Mouse (Mus musculus): ENCODE results near the gene 4930404H24Rik.

4930404H24Rik gene

DNA sequence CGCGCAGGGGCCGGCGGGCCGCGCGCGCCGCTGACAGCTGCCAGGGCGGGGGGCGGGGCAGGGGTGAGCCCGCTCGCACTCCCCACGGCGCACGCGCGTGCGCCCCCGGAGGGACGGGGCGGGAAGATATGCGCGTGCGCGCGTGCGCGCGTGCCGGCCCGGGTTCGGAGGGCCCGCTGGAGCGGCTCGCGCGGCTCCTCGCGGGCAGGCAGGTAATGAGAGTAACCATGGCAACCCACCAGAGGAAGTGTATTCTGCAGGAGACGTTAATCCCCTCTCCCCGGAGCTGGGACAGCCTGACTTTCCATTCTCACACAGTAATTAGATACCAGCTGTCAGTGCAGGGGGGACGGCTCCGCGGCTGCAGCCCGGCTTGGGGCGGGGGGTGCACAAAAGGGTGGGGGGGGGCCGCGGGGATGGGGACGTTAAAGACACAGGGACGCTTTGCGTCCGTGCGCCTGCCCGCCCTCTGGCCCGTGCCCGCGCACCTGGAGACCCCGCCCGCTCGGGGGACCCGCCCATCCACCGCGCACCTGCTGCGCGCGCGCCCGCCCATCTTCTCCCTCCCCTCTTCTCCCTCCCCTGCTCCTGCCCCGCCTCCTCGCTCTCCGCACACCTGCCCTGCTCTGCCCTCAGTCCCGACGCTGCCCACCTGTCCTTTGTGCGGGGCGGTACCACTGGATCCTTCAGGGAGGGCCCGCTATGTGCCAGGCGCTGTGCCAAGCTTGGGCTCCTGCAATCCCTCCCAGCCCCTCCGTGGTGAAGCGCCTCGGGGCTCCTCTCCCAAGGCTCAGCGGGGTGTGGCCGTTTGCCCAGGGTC is at the start of gene 4930404H24Rik:
Gene 4930404H24Rik (plus strand): TSS at position 218 of the 820 bp plus-strand sequence.
- in situ Hi-C loops (cut with MboI; ENCODE audit: low sequenced_read_pairs): no loop called here

DNA sequence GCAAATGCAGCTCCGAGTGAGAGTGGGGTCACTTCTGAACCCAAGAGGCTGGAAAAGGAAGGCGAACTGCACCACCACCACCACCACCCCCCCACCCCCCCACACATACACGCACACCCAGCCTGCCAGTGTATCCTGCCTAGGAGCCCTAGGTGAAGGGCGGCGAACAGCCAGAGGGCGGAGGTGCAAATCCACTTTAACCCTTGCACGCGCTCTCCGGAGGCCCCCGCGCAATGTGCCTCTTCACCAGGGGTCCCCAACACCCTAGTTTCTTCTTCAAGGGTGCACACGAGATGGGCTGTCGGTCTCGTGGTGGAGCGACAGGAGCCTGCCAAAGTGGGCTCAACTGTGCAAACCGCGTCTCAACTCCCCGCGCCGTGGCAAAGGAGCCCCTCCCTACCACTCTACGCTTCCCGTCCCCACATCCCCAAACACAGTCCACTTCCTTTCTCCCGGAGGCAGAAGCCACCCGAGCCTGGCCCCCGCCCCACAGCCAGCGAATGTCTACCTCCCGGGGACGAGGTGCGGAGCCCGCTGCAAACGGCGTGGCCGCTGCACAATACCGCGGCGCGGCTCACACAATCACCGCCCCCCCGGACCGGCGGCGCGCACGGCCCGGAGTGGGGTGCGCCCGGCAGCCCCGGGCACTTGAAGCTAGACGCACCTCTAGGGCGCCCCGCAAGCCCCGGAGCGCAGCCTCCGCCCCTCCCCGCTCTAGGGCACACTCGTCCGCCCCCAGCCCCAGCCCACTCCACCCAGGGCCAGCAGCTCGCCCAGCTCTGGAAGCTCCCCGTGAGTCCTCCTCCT is 49.0 kb upstream of the 4930404H24Rik start:
- in situ Hi-C loops (cut with MboI; ENCODE audit: low sequenced_read_pairs): no loop called here

DNA sequence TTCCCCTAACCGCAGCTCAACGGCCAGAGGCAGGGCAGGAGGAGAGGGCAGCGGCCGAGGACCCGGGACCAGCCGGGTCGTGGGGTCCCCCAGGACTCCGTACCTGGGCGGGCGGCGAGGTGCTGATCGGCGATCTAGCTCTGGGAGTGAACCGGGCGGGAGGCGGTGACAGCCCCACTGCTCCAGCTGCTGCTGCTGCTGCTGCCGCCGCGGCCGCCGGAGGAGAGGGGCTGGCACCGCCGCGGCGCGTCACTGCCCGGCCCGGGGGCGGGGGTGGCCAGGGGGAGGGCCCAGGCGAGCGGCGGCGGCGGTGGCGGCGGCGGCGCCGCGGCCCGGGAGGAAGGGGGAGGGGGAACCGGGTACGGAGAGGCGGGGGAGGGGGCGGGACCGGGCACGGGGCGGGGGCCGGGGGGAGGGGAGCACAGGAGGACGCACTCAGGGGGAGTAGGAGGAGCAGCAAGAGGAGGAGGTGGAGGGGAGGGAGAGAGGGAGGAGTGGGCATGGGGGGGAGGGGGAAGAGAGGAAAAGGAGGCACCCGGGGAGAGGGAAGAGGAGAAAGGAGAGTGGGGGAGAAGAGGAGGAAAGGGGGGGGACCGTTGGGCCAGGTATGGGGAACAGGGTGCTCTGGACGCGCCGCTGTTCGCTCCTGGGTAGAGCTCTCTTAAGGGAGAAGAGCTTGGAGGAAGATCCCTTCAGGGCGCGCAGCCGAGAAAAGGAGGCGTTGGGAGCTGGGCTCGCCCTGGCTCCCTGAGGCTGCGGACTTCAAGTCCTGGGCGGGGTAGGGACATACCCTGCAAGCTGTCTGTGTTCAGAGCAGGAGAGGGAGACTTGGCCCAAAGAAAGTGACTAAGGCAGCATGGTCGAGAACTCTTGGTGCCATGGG is 48.1 kb upstream of the 4930404H24Rik start:
- in situ Hi-C loops (cut with MboI; ENCODE audit: low sequenced_read_pairs): no loop called here

DNA sequence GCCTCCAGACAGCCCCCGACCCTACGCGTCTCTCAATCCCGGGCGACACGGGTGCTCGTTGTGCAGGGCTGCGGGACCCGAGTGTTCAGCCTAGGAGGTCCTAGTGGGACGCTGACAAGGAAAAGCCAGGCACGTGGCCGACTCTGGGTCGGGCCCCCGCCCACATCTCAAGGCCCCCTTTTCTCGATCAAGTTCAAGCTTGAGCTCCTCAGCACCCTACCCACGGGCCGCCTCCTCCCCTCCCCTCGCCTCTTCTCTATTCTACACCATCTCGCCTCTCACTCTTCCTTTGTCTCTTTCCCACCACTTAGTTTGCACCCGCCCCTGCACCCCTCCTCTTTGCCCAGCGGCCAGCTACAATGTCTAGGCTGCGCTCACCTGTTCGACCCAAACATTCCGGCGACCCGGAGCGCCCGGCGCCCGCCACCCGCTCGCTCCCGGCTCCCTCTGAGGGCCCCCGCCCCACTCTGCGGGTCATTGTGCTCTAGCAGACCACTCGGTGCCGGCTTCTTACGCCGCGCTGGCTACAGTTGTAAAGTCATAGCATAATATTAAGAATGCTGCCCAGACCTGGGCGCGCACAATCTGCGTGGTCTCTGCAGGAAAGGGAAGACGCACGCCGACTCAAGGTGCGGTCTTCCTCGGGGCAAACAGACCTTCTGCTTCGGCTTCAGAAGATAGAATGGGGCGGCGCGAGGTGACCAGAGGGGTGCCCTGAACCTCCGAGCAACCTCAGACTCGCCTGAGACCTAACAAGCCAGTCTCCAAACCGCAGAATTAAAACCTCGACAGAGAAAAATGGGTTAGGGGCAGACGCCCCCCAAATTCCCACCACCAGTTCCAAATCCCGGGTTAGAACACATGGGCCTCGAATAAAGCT is 47.2 kb upstream of the 4930404H24Rik start:
- in situ Hi-C loops (cut with MboI; ENCODE audit: low sequenced_read_pairs): no loop called here

DNA sequence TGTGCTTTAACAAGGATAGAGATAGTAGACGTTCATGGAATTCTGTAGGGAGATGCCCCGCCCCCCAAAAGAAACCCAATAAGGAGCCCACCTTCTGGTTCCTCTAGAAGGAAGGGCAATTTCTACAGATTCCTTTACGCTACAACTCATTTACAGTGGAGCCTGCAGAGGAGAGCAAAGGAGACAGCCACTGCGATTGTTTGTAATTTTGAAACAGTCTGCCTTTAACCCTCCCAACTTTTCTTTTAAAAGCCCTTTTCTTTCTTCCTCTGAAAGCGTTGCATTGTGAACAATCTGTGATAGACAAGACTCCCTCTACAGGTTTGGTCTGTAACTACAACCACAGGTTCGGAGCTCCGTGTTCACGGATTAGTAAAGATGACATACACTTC is 46.6 kb upstream of the 4930404H24Rik start:
- in situ Hi-C loops (cut with MboI; ENCODE audit: low sequenced_read_pairs): no loop called here

DNA sequence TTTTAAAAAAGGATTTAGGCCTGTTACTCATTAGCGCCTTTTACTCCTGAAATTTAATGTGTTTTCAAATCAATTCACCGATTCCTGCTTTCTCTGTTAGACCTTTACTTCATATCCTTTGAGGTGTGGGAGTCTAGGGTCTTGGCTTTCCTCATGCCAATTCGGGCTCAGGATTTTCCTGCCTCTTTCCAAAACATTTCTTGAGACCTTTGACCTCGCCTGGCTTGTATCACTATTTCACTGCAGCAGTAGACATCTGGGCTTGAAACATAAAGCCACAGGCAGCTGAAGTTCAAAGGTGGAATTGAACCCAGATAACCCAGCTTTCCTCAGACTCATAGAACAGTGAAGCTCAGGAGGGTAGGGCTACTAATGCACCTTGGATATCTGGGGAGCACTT is 46.1 kb upstream of the 4930404H24Rik start:
- in situ Hi-C loops (cut with MboI; ENCODE audit: low sequenced_read_pairs): no loop called here

DNA sequence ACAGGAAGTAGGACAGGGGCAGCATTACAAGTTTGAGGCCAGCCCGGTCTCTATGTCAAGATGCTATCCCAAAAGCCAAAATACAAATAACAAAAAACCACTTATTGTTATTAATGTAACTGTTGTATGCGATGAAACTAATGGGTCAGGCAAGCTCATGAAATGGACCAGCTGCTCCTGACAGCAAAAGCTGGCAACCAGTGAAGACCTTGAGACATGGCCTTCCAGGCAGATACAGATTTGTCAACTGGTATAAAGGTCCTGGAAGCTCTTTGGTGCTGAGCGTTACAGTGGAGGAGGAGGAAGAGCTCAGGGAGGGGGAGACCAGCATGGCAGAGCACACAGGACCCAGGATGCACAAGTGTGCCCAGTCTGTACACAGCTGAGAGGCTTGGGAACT is 44.9 kb upstream of the 4930404H24Rik start:
- in situ Hi-C loops (cut with MboI; ENCODE audit: low sequenced_read_pairs): no loop called here

DNA sequence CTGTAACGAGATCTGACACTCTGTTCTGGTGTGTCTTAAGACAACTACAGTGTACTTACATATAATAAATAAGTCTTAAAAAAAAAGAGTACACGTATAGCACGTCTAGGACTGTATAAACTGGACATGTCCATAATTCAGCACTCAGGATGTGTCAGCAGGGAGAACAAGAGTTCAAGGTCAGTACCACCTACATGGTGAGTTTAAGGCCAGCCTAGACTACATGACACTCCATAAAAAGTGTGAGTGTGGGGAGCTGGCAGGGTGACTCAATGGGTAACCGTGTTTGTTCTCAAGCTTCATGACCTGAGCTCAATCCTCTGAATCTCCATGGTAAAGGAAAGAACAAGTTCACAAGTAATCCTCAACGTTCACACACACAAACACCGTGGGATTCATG is 44.1 kb upstream of the 4930404H24Rik start:
- in situ Hi-C loops (cut with MboI; ENCODE audit: low sequenced_read_pairs): no loop called here

DNA sequence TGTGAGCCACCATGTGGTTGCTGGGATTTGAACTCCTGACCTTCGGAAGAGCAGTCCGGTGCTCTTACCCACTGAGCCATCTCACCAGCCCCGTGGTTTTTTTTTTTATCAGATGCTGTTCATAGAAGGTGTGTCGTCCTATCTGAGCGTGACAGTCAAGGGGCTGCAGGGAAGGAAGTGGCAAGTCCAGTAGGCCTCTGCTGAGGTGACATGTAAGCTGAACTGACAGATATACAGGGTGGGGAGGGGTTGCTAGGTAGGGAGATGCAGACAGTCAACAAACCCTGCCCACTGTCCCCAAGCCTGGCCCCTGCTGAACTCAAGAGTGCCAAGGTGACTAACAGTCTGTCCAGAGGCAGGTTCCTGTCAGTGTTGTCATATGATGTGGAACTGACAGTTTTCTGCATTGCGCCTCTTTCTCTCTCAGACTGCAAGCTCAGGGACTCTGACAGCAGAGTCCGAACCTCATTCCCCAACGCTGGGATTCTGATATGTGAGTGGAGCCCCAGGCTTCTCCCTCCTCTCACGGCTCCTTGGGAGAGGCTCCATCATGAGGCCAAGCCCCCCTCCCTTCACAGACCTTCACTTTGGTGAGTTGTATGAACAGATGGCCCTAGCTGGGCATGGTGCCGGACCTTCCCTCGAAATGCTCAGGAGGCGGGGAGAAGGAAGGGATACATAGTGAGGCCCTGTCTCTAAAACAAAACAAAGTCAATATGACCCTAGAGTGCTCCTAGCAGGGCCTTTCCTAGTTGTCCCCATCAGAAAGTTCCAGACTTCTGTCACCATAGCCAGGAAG is 38.4 kb upstream of the 4930404H24Rik start:
- in situ Hi-C loops (cut with MboI; ENCODE audit: low sequenced_read_pairs): no loop called here

DNA sequence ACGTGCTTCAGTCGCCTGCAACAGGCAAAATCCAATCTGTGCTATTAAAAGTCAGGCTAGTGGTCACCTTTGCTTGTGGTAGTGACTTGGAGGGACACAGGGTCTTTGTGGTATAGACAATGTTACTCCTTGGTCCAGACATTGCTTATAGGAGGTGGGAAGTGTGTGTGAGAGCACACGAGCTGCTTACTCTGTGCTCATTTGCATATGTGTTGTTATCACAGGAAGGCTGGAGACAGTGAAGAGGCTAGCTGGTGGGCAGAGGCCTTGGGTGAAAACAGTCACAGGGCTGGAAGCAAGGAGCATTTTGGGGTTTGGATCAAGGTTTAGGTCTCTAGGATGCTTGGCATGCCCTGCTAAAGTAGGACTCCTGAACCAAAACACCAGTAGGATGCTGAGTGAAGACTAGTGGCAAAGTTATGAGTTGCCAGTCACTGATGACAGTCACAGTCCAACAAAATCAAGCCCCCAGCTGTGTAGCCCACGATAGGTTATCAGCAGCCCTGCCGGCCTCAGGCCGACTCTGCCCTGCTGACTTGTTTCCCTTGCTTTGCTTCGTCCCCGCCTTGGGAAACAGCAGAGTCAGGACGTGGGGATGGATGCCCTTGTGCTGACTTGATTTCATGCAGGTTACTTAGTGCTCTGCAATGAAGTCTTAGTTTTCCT is 37.6 kb upstream of the 4930404H24Rik start:
- in situ Hi-C loops (cut with MboI; ENCODE audit: low sequenced_read_pairs): no loop called here

DNA sequence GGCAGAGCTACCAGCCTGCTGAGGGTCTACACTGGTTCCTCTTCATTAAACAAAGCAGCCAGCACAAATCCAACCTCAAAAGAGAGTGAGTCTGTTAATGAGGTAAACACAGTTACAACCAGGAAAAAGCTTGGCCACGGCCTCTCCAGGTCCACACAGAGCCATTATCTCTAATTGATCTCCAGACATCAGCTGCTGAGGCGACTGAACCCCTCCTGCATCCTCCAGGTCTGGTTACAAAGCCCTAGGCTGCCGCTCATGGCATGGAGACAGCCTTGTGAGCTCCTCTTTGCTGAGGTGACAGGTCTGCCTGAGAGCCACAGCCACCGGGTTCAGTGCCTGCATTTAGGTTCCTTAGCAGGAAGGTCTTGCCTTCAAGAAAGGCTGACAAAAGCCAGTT is 35.1 kb upstream of the 4930404H24Rik start:
- in situ Hi-C loops (cut with MboI; ENCODE audit: low sequenced_read_pairs): no loop called here

DNA sequence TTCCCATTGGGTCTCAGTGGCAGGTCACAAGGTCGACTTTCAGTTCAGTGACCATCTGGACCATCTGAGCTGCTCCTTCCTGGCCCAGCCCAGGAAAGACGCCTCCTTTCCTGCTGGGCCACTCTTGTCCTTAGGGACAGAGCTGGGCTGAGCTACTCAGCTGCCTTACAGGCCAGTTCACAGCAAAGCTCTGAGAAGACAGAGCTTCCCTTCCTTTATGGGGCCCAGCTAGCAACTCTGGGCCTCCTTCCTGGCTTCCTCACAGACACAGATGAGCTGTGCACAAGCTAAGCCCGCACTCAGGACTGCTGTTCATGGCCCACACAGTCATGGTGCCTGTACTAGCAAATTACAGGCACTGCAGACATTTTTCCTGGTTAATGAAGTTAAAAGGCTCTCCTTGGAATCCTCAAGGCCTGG is 34.6 kb upstream of the 4930404H24Rik start:
- in situ Hi-C loops (cut with MboI; ENCODE audit: low sequenced_read_pairs): no loop called here

DNA sequence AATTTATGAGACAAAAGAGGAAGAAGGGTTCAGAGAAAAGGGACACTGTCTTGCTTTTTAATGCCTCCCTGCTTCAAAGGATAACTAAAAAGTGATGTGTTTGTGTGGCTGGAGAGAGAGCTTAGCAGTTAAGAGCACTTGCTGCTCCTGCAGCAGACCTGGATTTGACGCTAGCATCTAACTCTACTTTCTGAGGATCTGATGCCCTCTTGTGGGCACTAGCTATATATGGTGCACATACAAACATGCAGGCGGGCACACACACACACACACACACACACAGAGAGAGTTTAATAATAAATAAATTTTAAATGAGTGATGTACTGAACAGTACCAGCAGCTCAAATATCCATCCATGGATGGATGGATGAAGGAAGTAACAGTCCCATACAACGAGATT is 29.3 kb upstream of the 4930404H24Rik start:
- in situ Hi-C loops (cut with MboI; ENCODE audit: low sequenced_read_pairs): no loop called here

DNA sequence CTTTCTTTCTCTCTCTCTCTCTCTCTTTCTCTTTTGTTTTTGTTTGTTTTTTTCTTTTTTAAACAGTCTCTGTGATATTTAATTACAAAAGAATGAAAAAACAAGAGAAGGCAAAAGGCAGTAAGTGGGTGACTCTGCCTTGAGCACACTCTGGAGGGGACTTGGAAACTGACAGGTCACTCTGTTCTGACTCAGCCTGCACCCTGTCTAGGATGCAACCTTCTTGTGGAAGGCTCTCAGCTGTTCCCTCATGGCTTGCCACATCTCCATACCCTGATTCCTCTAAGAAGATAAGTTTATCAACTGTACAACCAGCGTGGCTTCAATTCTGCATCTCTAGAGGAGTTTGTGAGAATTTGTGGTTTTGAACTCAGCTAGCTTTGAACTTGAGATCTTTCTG is 25.2 kb upstream of the 4930404H24Rik start:
- in situ Hi-C loops (cut with MboI; ENCODE audit: low sequenced_read_pairs): no loop called here

DNA sequence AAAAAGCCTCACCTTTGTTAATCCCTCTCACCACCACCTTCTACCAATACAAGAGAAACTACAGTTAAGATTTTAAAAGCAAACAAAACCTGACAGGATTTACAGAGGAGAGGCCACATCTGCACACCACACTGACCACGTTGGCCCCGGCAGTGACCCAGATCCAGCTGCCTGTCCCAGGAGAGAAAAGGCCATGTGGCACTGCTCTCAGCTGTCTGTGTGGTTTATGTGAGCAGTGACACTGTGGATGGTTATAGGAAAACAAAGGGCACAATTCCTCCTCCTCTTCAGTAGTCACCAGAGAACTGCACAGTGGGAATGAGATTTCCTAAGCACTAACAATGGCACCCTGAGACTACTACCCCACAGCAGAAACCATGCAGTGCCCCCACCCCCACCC is 23.3 kb upstream of the 4930404H24Rik start:
- in situ Hi-C loops (cut with MboI; ENCODE audit: low sequenced_read_pairs): no loop called here

DNA sequence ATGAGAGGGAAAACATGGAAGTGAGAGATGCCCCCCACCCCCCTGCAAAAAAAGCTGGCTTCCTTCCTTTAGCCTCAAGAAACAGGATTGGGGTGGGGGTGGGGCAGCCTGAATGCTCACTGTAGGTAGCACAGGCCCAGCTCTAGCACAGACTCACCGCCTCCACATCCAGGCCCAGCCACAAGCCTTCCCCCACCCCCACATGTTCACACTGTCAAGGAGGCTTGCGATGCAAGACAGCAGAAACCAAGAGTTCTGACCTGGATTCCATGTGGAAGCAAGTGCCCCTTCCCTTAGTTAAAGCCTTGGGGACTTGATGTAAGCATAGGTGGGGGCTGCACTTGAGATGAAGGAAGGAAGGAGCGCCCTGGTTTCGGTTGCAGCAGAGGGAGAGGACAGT is 22.8 kb upstream of the 4930404H24Rik start:
- in situ Hi-C loops (cut with MboI; ENCODE audit: low sequenced_read_pairs): no loop called here

DNA sequence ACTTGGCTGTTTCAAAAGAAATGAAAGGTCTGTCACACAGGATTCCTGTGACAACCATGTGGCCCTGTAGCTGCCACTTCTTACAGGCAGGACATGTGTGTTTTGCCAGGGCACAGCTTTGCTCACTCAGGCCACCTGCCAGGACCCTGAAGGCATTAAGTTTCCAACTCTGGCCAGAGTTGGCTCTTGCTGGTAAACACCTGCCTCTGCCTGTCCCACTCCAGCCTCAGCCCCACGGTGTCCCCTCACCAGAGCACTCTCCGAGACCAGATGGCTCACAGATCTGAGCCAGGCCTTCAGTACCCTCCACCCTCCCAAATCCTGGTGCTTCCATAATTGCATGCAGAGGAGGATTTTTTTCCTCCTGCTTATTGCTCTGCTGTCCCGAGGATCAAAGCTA is 21.6 kb upstream of the 4930404H24Rik start:
- in situ Hi-C loops (cut with MboI; ENCODE audit: low sequenced_read_pairs): no loop called here
